Mouse (Mus musculus) G1E (cell line): ENCODE measurements around the gene Eme2.

Experiments used
- CTCF ChIP-seq: IDR thresholded peaks from 2 replicates; pipeline ENCODE4 v1.5.1; 2012; ENCODE audit warnings: low read depth, low read length, inconsistent platforms, mixed read lengths
- GATA1 ChIP-seq: IDR thresholded peaks from 2 replicates; pipeline ENCODE4 v1.6.1; 2012; ENCODE audit warnings: borderline replicate concordance, low read length, inconsistent platforms, mixed read lengths
- TAL1 ChIP-seq: conservative IDR thresholded peaks from 2 replicates; pipeline ENCODE4 v1.6.1; 2012; ENCODE audit warnings: low read depth, low read length, inconsistent platforms, mixed read lengths

- TF ChIP-seq CTCF (no peak), GATA1 (no peak), TAL1 (no peak)
Measured at GRCm38 (mm10) chr17:24851381-24852125, 43.3 kb downstream of the Eme2 start.
